Mouse (Mus musculus): Measurements from ENCODE around the gene Kifc3. TPM values are rescaled to one million over a fixed set of nuclear protein-coding genes. Genes with fewer than 3 reads are reported as not detected.

Gene Kifc3
- polyA plus RNA-seq, 1 experiment from 2014 or later = 8.9 TPM

DNA sequence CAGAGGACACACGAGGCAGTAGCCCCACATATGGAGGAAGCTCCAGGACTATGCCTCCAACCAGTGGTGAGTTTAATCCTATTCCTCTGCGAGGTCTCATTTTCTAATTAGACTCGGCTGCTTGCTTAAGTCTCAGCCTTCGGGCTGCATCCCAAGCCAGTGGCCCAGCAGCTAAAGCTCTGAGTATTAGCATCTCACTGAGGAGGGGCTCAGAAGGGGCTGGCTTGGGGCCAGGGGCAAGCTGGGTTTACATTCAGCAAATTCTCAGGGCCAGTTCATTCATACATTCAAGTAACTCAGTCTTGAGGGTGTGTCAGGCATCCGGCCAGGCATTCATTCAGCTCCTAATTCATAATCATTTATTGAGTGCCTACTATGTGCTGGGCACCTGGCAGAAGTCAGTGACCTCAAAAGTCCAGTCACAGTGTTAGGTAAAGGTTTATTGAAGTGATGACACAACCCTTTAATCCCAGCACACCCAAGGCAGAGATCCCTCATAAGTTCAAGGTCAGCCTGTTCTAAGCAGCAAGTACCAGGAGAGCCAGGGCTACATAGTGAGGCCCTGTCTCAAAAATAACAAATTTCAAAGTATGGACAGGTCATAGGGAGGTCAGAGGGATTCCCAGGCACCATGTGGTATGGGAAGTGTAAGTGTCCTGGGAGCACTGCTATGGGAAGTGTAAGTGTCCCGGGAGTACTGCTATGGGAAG is 64.1 kb downstream of the Kifc3 start:
- WGBS = 14% methylated on average over 6 of the region's 6 CpGs
- ATAC-seq (peak; percentile 42), DNase-seq (ENCODE audit: low spot score) (peak; percentile 86)
- Histone ChIP-seq H3K36me3 (ENCODE audit: control insufficient read depth, insufficient read depth, low read length) (no peaks in the 10 kb centered on the region), H3K4me1 (ENCODE audit: control insufficient read depth, insufficient read depth, low read length) (peaks cover 28% of the 10 kb centered on the region), H3K9me3 (replicated peaks; ENCODE audit: control insufficient read depth, low read length) (no peaks in the 10 kb centered on the region), H3K27ac (ENCODE audit: low read depth, low read length) (no peak overlapping the region), H3K4me3 (ENCODE audit: low read depth, low read length) (no peak overlapping the region), H3K4me2 (ENCODE audit: low read length) (peak overlapping the region; percentile 52), H3K9ac (ENCODE audit: low read length) (no peak overlapping the region), H3K27me3 (replicated peaks; ENCODE audit: control insufficient read depth, insufficient read depth, low read length) (peaks cover 18% of the 10 kb centered on the region; the same call in 1 of the 2 replicates)

DNA sequence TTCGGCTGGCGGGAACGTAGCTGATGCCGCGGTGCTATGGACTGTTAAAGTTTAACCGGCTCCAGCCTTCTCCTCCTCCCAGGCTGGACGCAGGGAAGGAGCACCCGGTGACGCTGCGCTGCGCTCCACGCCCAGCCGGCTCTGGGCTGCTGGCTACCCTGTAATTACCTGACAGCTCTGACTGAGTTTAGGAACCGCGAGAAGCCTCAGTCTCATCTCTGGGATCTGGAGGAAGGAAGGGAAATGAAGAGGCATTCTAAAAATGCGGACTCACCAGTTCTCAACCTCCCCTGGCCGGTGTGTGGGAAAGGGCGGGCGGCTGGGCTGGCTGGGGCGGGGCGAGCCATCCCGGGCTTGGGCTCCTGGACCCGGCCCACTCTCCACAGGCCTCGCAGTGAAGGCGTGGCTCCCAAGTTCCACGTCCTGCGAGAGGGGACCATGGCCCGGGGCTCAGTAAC is 64.9 kb downstream of the Kifc3 start:
- Histone ChIP-seq H3K36me3 (ENCODE audit: control insufficient read depth, insufficient read depth, low read length) (no peaks in the 10 kb centered on the region), H3K4me2 (ENCODE audit: low read length) (peak overlapping the region; percentile 52), H3K27me3 (replicated peaks; ENCODE audit: control insufficient read depth, insufficient read depth, low read length) (peaks cover 18% of the 10 kb centered on the region; the same call in 1 of the 2 replicates), H3K9me3 (replicated peaks; ENCODE audit: control insufficient read depth, low read length) (no peaks in the 10 kb centered on the region), H3K9ac (ENCODE audit: low read length) (peak overlapping the region; percentile 35; the same call in 1 of the 2 replicates), H3K27ac (ENCODE audit: low read depth, low read length) (no peak overlapping the region), H3K4me1 (ENCODE audit: control insufficient read depth, insufficient read depth, low read length) (peaks cover 20% of the 10 kb centered on the region), H3K4me3 (ENCODE audit: low read depth, low read length) (peak overlapping the region; percentile 19)
- ATAC-seq (peak; percentile 13; the same call in 1 of the 2 replicates), DNase-seq (ENCODE audit: low spot score) (peak; percentile 23)
- 3% methylated on average over 28 of the region's 28 CpGs for WGBS

DNA sequence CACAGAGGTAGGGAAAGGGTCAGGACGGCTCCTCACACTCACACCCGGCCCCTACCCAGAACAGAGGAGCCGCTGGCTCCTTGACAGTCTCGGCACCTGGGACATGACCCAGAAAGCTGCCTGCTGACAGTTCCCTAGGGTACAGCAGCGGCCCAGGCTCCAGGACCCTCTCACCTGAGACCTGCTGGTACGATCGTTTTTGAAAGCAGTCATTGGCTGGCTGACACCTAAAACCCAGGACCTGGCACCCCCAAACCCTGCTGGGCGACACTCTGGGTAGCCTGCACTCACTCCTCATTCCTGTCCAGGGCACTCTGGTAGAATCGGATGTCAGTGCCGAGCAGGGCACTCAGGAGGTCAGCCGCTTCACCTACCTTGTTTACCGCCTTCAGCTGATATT is 65.4 kb downstream of the Kifc3 start:
- peaks cover 18% of the 10 kb centered on the region; the same call in 1 of the 2 replicates for H3K27me3 ChIP-seq (replicated peaks; ENCODE audit: control insufficient read depth, insufficient read depth, low read length)
- peak overlapping the region; percentile 19; the same call in 1 of the 2 replicates for H3K4me3 ChIP-seq (ENCODE audit: low read depth, low read length)
- peaks cover 18% of the 10 kb centered on the region for H3K4me1 ChIP-seq (ENCODE audit: control insufficient read depth, insufficient read depth, low read length)
- peak overlapping the region; percentile 52 for H3K4me2 ChIP-seq (ENCODE audit: low read length)
- WGBS = 18% methylated on average over 12 of the region's 12 CpGs
- ATAC-seq (no peak), DNase-seq (ENCODE audit: low spot score) (no peak)
- no peaks in the 10 kb centered on the region for H3K9me3 ChIP-seq (replicated peaks; ENCODE audit: control insufficient read depth, low read length)
- H3K27ac ChIP-seq (ENCODE audit: low read depth, low read length) = no peak overlapping the region
- H3K9ac ChIP-seq (ENCODE audit: low read length) = peak overlapping the region; percentile 35; the same call in 1 of the 2 replicates
- H3K36me3 ChIP-seq (ENCODE audit: control insufficient read depth, insufficient read depth, low read length) = no peaks in the 10 kb centered on the region

DNA sequence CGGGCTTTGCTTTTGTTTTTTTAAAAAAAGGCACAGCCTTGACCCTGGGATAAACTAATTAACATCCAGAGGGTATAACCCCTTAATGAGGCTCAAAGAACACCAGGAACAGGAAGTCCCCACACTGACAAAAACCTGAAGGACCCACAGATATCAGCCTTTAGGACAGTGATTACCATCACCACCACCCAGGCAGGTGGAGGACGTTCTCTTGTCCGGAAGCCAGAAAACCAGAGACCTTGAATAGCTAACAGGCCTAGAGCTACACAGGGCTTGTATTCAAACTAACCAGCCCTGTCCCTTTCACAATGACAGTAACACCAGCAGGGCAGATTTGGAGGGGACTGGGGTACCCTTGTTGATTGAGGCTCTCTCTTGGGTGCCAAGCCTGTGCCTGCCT is 66.4 kb downstream of the Kifc3 start:
- Histone ChIP-seq H3K4me3 (ENCODE audit: low read depth, low read length) (no peak overlapping the region), H3K9ac (ENCODE audit: low read length) (no peak overlapping the region), H3K4me1 (ENCODE audit: control insufficient read depth, insufficient read depth, low read length) (peaks cover 11% of the 10 kb centered on the region), H3K27ac (ENCODE audit: low read depth, low read length) (no peak overlapping the region), H3K27me3 (replicated peaks; ENCODE audit: control insufficient read depth, insufficient read depth, low read length) (peaks cover 18% of the 10 kb centered on the region; the same call in 1 of the 2 replicates), H3K36me3 (ENCODE audit: control insufficient read depth, insufficient read depth, low read length) (no peaks in the 10 kb centered on the region), H3K4me2 (ENCODE audit: low read length) (no peak overlapping the region), H3K9me3 (replicated peaks; ENCODE audit: control insufficient read depth, low read length) (no peaks in the 10 kb centered on the region)
- DNase-seq (ENCODE audit: low spot score) = no peak
- no peak for ATAC-seq
- WGBS = 68% methylated on average over 3 of the region's 3 CpGs

DNA sequence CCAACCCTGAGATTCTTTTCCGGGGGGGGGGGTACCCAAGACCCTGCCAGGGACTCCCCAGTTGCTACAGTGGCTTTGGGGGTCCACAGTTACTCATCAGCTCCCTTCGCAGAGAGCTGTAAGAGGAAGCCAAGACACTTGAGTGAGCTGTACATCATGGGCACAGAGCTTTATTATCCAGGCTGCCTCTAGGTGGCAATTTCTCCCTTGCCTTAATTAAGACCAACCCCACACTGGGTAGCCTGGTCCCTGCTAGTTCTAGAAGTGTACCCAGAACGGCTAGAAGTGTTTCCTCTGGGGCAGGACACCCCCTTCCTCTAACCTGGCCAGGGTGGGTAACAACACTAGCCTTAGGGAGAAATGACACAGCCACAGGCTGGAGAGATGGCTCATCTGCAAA is 67.4 kb downstream of the Kifc3 start:
- no peaks in the 10 kb centered on the region for H3K9me3 ChIP-seq (replicated peaks; ENCODE audit: control insufficient read depth, low read length)
- no peaks in the 10 kb centered on the region for H3K36me3 ChIP-seq (ENCODE audit: control insufficient read depth, insufficient read depth, low read length)
- WGBS = 42% methylated on average over 3 of the region's 3 CpGs
- H3K27me3 ChIP-seq (replicated peaks; ENCODE audit: control insufficient read depth, insufficient read depth, low read length) = peaks cover 14% of the 10 kb centered on the region; the same call in 1 of the 2 replicates
- ATAC-seq (no peak), DNase-seq (ENCODE audit: low spot score) (peak; percentile 61)
- H3K4me1 ChIP-seq (ENCODE audit: control insufficient read depth, insufficient read depth, low read length) = peaks cover 10% of the 10 kb centered on the region
- H3K4me2 ChIP-seq (ENCODE audit: low read length) = no peak overlapping the region
- no peak overlapping the region for H3K9ac ChIP-seq (ENCODE audit: low read length)
- H3K4me3 ChIP-seq (ENCODE audit: low read depth, low read length) = no peak overlapping the region
- H3K27ac ChIP-seq (ENCODE audit: low read depth, low read length) = no peak overlapping the region

DNA sequence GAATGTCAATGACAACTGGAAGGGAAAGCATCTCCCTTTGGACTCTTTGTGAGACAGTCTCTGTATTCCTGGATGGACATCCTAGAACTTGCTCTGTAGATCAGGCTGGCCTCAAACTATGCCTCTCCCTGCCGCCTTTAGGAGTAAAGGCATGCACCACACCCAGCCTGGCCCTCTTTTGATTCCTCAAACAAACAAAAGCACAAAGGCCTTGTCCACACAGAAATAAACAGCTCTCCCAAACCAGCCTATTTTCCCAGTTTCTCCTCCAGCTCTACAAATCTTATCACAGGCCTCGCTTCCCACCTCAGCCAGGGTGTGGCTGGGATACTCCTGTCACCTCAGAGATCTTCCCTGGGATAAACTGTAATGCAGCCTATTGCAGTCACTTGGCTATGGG is 68.4 kb downstream of the Kifc3 start:
- 73% methylated on average over 2 of the region's 2 CpGs for WGBS
- H3K27me3 ChIP-seq (replicated peaks; ENCODE audit: control insufficient read depth, insufficient read depth, low read length) = peaks cover 13% of the 10 kb centered on the region; the same call in 1 of the 2 replicates
- H3K36me3 ChIP-seq (ENCODE audit: control insufficient read depth, insufficient read depth, low read length) = no peaks in the 10 kb centered on the region
- peaks cover 10% of the 10 kb centered on the region for H3K4me1 ChIP-seq (ENCODE audit: control insufficient read depth, insufficient read depth, low read length)
- ATAC-seq (no peak), DNase-seq (ENCODE audit: low spot score) (no peak)
- H3K4me3 ChIP-seq (ENCODE audit: low read depth, low read length) = no peak overlapping the region
- H3K27ac ChIP-seq (ENCODE audit: low read depth, low read length) = no peak overlapping the region
- H3K9me3 ChIP-seq (replicated peaks; ENCODE audit: control insufficient read depth, low read length) = no peaks in the 10 kb centered on the region
- no peak overlapping the region for H3K4me2 ChIP-seq (ENCODE audit: low read length)
- no peak overlapping the region for H3K9ac ChIP-seq (ENCODE audit: low read length)

DNA sequence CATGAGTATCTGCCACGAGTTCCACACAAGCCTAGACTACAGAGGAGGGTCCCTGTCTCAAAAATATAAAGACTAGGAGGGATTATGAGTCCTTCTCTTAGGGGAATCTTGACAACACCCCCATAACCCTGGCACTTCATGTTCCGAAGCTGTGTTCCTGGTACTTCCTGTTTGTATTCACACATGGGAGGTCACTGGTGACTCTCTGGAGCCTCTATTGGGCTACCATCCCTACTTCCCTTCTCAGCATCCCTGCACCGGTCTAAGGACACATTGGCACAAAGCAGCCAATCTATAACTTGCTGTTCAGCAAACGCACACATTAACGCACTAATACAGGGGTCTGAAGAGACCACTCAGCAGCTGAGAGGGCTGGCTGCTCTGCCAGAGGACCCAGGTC is 70.6 kb downstream of the Kifc3 start:
- peaks cover 6% of the 10 kb centered on the region; the same call in 1 of the 2 replicates for H3K27me3 ChIP-seq (replicated peaks; ENCODE audit: control insufficient read depth, insufficient read depth, low read length)
- H3K9ac ChIP-seq (ENCODE audit: low read length) = no peak overlapping the region
- no peaks in the 10 kb centered on the region for H3K36me3 ChIP-seq (ENCODE audit: control insufficient read depth, insufficient read depth, low read length)
- H3K4me2 ChIP-seq (ENCODE audit: low read length) = no peak overlapping the region
- DNase-seq (ENCODE audit: low spot score) (no peak), ATAC-seq (no peak)
- H3K4me3 ChIP-seq (ENCODE audit: low read depth, low read length) = no peak overlapping the region
- H3K27ac ChIP-seq (ENCODE audit: low read depth, low read length) = no peak overlapping the region
- no peaks in the 10 kb centered on the region for H3K9me3 ChIP-seq (replicated peaks; ENCODE audit: control insufficient read depth, low read length)
- WGBS = 83% methylated on average over 5 of the region's 5 CpGs
- H3K4me1 ChIP-seq (ENCODE audit: control insufficient read depth, insufficient read depth, low read length) = no peaks in the 10 kb centered on the region

DNA sequence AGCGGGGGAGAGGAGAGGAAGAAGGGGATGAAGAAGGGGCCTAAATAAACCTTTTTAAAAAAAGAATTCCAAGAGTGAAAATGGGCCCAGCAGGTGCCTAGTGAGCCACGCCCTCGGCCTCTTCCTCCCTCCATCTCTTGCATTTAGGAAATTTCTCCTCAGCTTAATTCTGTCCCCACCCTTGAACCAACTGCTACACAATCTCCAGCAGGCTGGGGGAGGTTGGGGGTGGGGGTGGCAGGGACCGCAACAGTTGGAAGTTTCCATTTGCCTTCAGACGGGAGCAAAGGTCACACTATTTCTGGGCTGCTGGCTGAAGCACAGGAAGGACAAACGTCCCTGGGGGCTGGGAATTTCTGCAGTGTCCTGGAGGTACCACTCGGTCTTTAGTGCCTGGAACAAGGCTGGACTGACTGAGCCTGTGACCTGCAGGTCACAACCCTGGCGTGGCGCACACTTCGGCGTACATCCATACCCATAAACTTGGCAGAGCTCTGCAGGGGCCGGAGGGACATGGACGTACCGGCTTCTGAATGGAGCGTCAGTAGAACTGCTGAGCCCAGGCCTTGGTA is 71.6 kb downstream of the Kifc3 start:
- no peaks in the 10 kb centered on the region for H3K36me3 ChIP-seq (ENCODE audit: control insufficient read depth, insufficient read depth, low read length)
- H3K4me2 ChIP-seq (ENCODE audit: low read length) = no peak overlapping the region
- ATAC-seq = no peak
- H3K4me3 ChIP-seq (ENCODE audit: low read depth, low read length) = no peak overlapping the region
- 71% methylated on average over 15 of the region's 15 CpGs for WGBS
- H3K4me1 ChIP-seq (ENCODE audit: control insufficient read depth, insufficient read depth, low read length) = no peaks in the 10 kb centered on the region
- no peak overlapping the region for H3K27ac ChIP-seq (ENCODE audit: low read depth, low read length)
- H3K9me3 ChIP-seq (replicated peaks; ENCODE audit: control insufficient read depth, low read length) = no peaks in the 10 kb centered on the region
- no peak for DNase-seq (ENCODE audit: low spot score)
- no peaks in the 10 kb centered on the region for H3K27me3 ChIP-seq (replicated peaks; ENCODE audit: control insufficient read depth, insufficient read depth, low read length)
- no peak overlapping the region for H3K9ac ChIP-seq (ENCODE audit: low read length)

DNA sequence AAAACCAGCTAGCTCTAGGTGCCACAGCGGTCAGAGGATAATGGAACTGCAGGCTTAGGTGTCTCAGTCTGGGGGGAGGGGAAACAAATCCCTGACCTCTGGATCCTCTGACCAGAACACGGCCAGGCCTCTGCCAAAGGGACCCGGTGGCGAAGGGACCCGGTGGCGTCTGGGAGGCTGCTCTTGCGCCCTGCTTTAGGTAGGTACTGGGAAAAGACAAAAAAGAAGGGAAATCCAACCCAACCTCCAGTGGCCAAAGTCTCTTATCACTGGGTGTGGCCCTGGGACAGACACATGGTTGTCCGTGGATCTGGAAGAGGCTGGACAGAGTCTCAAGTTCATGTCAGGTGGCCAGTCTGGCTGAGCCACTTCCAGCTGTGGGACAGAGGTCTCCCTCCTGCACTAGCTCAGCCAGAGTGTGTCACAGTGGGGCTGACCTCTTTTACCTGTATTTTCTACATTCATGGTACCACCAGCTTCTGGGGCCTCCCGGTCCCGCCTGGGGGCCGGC is 73.8 kb downstream of the Kifc3 start:
- H3K4me1 ChIP-seq (ENCODE audit: control insufficient read depth, insufficient read depth, low read length) = no peaks in the 10 kb centered on the region
- WGBS = 94% methylated on average over 11 of the region's 11 CpGs
- no peak overlapping the region for H3K4me3 ChIP-seq (ENCODE audit: low read depth, low read length)
- no peaks in the 10 kb centered on the region for H3K27me3 ChIP-seq (replicated peaks; ENCODE audit: control insufficient read depth, insufficient read depth, low read length)
- no peak overlapping the region for H3K27ac ChIP-seq (ENCODE audit: low read depth, low read length)
- no peaks in the 10 kb centered on the region for H3K9me3 ChIP-seq (replicated peaks; ENCODE audit: control insufficient read depth, low read length)
- ATAC-seq = no peak
- DNase-seq (ENCODE audit: low spot score) = no peak
- H3K9ac ChIP-seq (ENCODE audit: low read length) = no peak overlapping the region
- H3K4me2 ChIP-seq (ENCODE audit: low read length) = no peak overlapping the region
- H3K36me3 ChIP-seq (ENCODE audit: control insufficient read depth, insufficient read depth, low read length) = no peaks in the 10 kb centered on the region

All from forebrain, embryonic 14.5 days (tissue).